Mouse (Mus musculus) thymus, adult 2 months (tissue): ENCODE measurements around the gene Lekr1.

Experiments
- CTCF ChIP-seq: fragments of 200-500 bp; IDR thresholded peaks from 2 replicates; pipeline ENCODE4 v1.5.1; 2012; ENCODE audit warnings: mild to moderate bottlenecking, control low read depth, low read length, moderate library complexity, borderline replicate concordance; ENCODE audit not compliant: control insufficient read depth, poor library complexity, insufficient read depth; ENCODE audit errors: extremely low read depth
- POLR2A ChIP-seq: fragments of 200-500 bp; IDR thresholded peaks from 2 replicates; pipeline ENCODE4 v1.6.1; 2012; ENCODE audit warnings: mild to moderate bottlenecking, low read length, control low read depth, moderate library complexity; ENCODE audit not compliant: control insufficient read depth, poor library complexity, insufficient read depth; ENCODE audit errors: extremely low read depth

- TF ChIP-seq CTCF (no peak), POLR2A (no peak)
Measured at GRCm38 (mm10) chr3:65814881-65815280, 148.9 kb downstream of the Lekr1 start.
